Mouse (Mus musculus): ENCODE measurements around the gene Rpap3.

The Rpap3 gene

DNA sequence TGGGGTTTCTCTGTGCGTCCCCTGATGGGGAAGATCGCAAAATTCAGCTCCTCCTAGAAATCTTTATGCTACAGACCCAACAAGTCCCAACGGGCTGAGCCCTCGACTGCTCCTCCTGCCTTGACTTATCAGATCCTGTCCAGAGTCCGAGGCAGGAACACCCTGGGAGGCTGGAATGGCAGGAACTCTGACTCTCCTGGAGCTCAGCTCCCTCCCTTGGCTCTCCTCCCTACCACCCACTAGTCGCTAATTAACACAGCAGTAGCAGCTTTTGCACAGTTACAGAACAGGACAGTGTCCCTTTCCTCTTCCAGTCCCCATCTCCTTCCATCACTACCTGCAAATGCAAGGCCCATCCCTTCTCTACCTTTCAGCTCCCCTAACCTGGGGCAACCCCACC, 24.7 kb upstream of the Rpap3 start:
- DNase-seq (ENCODE audit: low read depth): no peak

DNA sequence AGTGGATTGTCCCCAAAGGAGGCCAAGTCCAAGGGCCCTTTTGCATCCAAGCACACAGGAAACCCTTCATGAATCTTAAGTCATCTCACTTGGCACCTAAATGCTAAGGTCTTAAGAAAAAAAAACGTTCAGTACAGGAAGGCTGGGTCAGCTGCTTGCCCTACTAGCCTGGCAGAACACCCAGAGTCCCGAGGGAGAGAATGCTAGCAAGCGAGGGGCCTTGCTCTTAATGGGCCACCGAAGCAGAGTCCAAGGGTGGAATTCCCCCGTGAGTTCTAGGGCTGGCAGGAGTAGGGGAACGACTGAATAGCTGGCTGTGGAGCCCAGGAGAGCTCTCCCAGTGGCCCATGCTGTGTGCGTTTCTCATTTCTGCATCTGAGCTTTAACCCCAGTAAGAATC, 23.2 kb upstream of the Rpap3 start:
- DNase-seq (ENCODE audit: low read depth): peak; percentile 16

DNA sequence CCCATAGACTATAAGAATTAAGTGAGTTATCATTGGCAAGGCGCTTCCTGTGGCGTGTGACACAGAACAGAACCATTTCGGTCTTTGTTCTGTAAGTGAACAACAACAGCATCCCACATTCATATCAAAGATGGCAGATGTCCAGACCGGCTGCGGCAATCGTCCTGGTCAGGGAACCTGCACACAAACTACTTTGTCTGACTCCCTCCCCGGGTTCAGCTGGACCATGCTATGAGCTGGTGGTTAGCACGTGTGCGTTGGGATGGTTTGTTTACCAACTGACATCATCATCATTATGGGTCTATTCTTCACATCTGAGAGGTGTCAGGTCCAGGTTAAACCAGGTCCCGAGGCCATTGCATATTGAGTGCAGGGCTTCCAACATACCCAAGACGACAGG, 22.8 kb upstream of the Rpap3 start:
- no peak for DNase-seq (ENCODE audit: low read depth)

DNA sequence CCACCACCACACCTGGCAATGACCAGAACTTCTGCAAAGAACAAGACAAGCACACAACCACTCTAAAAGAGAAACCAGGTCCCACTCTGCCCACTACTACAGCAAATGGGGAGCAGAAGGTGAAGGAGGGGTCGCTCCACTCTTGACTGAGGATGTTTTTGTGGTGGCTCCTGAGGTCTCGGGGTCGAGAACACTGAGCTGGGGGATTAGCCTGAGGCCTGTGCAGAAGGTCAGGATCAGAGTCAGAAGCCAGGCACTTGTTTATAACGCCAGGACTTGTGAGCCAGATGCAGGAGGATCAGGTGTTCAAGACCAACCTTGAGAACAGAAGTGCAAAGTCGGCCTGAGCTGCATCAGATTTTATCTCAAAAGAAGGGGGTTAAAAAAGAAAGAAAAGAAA, 21.9 kb upstream of the Rpap3 start:
- DNase-seq (ENCODE audit: low read depth): no peak

DNA sequence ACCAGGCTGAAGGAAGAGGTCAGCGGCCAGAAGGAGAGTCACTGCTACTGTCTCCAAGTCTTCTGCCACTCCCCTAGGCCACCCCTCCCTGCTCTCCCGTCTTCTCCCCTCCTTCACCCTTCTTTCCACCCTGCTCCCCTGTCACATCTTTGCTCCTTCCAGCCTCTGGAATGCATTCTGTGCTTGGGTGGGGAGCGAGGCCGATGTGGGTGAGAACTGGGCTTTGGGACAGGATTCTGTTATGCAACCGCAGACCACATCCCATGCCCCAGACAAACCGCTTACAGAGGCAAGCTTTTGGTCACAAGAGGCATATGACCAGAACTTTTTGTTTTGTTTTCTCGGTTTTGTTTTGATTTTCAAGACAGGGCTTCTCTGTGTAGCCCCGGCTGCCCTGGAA, 21.4 kb upstream of the Rpap3 start:
- DNase-seq (ENCODE audit: low read depth): peak; percentile 42

DNA sequence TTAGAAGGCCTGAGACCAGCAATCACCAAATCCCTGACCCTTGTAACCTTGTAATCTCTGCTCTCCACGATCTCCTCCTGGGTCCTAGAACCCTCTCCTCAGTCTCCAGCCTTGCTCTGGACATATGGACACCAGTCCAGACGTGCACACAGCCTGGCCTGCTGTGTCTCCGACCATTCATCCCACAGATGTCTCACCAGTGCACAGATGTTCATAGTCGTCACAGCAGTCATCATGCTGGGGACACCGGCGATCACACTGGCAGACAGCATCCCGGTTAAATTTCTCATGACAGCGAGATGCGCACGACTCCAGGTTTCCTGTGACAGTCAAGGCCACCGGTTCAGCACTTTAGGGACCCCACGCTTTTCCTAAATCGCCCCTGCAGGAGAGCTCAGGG, 20.7 kb upstream of the Rpap3 start:
- DNase-seq (ENCODE audit: low read depth): no peak

DNA sequence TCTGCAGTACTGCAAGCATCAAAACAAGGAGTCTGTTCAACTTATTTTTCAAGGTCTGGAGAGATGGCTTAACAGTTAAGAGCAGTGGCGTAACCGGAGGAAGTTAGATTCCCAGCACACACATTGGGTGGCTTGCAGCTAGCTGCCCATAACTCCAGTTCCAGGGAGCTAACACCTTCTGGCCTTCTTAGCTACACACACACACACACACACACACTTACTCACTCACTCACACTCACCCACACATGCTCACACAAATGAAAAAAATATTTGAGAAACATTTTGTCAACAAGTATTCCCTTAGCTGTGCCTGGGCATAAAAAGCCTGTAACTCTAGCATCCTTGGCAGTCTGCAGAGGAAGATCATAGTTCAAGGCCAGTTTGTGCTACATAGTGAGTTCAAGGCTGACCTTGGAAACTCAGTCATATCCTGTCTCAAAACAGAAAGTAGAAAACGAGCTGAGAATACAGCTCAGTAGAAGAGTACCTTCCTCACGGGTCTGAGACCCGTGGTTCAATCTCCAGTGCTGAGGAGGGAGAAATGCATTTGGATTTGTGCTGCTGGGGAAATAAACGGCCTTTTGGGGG, 19.7 kb upstream of the Rpap3 start:
- DNase-seq (ENCODE audit: low read depth): peak; percentile 45

DNA sequence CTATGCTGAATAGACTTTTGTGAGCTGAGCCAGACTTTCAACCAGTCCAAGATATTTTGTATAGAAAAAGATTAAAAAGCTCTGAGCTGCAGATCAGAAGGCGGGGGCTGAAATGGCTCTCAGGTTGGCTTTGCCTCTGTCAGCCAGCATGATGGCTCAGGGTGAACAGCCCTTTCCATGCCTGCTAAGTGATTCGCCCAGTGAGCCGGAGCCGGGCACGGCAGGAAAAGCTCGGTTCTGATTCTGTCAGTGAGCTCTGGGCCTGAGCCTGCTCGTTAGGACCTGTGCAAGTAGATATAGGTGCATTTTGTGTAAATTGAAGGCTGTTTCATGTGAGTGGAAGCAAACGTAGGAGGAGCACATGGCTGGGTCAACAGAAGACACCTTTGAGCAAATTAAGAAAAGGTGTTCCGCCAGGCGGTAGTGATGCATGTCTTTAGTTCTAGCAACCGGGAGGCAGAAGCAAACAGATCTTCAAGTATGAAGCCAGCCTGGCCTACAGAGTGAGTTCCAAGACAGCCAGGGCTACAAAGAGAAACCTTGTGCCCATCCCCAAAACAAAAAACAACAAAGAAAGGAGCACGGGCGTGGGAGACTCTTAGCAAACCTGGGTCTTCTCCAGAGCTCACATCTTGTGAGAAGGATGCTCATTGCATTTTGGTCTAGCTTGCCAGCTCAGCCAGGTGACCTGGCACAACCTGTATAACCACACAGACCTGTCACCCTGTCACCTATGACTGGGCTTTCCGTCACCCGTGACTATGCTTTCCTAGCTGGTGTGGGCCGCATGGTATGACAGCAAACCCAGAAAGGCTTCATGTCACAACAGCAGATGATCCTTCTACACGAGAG, 18.9 kb upstream of the Rpap3 start:
- no peak for DNase-seq (ENCODE audit: low read depth)

DNA sequence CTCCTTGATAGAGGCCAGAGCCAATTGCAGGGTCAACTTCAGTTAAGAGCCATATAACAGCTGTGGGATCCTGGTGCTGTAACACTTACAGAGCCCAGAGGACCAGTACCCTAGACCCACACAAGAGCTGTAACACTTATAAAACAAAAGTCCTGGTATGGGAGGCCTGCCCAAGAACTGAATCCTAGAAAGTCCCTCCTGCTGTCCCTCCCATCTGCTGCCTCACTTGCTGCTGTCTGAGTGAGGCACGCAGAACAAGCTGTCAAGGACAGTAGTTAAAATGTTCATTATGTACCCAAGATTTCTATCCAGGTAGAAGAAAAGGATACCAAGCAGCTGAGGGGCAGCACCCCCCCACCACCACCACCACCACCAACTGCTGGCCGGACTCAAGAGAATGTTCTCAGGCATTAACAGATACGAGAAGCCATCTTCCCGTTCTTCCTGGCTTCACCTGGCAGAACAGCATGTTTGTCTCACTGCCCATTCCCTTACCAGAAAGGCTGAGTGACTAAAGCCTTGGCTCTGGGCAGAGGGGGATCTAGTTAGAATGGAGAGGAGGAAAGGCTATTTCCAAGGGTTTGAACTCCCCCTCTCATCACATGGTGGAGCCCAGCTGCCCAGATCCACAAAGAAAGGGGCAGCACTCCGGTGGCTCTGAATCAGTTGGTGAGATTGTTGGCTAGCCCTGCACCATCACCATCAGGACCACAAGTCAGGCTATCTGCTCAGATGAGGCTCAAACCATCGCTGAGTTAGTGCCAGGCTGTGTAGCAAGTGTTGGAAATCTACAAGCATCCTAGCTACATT, 18.1 kb upstream of the Rpap3 start:
- DNase-seq (ENCODE audit: low read depth): no peak

DNA sequence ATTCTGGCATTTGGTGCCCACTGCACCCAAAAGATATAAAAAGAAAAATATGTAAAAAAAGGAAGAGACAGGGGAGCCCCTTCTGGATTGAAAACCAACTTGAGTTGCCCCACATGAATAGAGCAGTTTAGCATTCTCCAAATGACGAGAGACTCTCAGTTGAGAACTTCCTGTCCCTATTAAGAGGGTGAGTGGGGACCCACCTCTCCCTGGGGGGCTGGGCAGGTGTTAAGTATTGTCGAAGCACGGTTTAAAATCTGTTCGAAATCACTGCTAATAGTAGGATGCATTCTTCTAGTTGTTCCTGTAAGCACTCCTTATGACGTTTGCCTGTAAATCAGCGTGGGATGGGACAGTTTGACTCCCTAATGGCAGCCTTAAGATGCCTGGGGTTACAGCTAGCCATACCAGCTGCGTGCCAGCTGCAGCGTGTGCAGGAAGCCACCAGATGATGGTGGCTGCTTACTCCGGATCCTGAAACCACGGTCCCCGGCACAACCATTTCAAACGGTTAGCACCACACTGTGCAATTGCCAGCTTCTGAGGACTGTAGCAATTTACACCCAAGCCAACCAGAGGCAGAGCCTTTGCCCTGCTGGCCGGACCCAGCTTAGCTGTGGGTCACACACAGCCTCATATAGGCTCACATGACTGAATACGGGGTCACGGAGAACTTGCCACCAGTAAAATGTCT, 15.5 kb upstream of the Rpap3 start:
- DNase-seq (ENCODE audit: low read depth): no peak

DNA sequence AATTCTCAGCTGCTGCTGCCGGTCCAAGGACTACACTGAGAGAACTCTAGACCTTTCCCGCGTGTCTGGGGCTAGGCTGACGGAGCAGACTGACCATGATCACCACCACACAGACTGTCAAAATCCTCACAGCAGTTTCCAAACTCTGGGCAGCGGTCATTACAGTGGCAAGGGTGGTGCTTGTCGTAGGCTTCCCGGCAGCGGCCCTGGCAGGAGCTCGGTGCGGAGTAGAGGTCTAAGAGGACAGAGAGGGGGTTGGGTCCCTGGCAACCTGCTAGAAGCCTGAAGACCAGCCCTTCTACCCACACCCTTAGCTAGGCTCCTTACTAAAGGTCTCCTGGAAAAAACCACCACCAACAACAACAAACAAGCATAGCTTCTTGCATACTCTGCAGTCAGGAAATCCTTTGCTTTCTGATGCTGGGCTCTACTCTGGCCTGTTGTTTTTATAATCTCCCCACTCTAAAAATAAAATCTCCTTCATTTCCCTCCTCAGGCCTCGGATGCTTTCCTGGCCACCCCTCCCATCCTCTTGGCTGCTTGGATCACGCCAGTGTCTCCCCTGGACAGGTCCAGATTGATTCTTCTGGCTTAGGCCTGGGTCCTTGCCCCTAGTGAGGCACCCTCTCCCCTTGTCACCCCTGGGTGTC, 14.5 kb upstream of the Rpap3 start:
- no peak for DNase-seq (ENCODE audit: low read depth)

DNA sequence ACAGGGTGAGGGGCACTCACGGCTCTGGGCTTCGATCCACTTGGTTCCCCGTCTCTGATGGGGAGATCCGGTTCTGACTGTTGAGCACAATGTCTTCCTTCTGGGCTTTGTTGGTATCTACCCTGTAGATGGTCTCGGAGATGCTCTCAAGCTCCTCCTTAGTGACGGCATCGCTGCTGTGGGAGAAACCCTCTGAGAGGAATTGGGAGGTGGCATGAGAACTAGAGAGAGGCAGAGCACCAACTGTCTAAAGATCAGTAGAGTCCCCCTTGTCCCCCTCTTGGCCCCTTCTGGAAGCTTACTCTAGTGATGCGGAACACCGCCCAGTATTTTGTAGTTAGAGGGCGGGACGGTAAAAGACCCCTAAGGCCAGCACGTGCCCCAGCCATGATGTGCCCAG, 13.9 kb upstream of the Rpap3 start:
- DNase-seq (ENCODE audit: low read depth): no peak

DNA sequence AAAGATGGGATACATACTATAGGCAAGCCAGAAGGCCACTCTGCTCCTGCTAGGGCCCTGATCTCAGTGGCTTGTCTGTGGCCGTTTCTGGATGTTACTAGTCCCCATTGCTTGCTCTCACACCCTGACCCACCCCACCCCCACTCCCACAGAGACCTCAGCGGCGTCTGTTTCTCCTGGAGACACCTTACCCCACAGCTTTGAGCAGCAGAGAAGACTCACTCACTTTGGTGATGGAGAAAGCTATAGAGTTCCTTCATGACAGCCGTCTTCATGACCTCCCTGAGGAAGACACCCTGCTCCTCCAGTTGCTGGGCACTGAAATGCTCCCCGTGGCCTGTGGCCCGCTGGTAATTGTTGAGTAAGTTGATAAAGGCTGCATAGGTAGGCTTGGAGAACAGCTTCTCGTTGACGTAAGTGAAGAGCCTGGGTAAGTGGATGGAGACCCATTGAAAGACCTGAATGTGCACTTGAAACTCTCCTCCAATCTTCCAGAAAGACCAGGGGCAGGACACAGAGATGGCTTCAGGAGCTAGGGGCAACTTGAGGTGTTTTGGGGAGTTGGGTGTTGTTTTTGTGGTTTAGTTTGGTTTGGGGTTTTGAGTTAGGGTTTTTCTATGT, 13.0 kb upstream of the Rpap3 start:
- no peak for DNase-seq (ENCODE audit: low read depth)

DNA sequence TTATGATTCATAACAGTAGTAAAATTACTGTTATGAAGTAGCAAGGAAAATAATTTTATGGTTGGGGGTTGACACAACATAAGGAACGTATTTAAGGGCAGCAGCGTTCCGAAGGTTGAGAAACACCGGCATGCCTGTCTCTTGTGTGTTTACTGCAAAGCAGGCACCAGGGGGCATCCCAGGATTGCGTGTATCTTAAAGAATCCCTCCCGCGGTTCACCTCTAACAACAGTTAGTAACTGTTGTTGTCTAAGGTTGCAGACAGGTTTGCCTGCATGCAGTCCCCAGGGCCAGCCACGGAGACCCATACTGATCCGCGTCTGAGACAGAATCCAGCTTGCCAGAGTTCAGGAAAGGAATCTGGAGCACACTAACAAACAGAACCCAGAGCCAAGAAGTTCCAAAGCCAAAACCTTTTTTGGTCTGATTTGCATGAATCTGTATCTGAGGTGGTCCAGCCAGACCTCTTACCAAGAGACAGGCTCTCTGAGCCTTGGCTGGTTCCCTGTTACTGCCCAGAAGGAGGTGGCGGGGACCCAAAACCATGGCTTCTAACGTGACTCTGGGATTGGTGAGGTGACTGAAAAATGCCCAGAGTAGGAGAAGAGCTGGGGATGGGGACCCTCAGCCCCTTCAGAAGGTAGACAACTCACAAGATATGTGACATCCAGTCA, 12.4 kb upstream of the Rpap3 start:
- peak; percentile 77 for DNase-seq (ENCODE audit: low read depth)

DNA sequence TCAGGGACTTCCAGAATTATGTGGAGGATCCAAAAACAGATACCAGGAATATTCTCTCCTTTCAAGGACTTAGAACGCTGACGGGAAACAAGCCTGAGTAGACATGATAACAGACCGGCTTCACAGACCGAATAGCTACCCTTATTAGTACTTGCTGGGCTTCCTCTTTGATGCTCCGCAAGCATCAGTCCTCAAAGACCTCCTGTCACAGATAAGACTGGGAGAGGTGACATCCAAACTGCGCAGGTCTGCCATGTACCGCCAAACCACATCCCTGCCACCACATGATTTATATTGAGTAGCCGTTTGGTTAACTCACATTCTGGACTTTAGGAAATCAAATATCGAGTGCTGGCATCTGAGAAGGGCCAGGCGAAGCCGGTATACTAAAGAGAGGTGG, 11.2 kb upstream of the Rpap3 start:
- no peak for DNase-seq (ENCODE audit: low read depth)

DNA sequence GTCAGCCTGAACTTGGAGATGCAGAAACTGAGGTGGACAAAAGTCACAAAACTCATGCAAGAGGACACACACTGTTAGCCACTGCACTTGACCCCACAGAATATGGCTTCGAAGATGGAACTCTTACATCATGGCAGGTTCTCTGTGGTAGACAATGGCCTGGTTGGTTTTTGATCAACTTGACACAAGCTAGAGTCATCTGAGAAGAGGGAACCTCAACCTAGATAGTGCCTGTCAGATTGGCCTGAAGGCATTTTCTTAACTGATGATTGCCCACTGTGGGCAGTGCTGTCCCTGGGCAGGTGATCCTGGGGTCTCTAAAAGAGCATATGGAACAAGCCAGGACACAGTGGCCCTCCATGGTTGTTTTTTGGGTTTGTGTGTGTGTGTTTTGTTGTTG, 10.1 kb upstream of the Rpap3 start:
- DNase-seq (ENCODE audit: low read depth): no peak

DNA sequence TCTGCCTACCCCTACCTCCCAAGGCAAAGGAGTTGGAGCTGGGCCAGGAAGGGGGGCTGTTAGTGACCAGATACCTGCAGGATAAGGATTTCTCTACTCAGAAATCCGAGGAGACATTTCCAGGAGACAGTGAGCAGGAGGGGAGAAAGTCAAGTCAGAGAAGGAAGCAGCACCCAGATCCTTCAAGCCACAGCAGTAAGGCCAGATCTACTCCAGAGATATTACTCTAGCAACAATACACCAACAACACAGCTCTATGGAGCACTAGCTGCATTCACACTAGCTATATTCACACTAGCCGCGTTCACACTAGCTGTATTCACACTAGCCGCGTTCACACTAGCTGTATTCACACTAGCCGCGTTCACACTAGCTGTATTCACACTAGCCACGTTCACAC, 9.5 kb upstream of the Rpap3 start:
- DNase-seq (ENCODE audit: low read depth): no peak

DNA sequence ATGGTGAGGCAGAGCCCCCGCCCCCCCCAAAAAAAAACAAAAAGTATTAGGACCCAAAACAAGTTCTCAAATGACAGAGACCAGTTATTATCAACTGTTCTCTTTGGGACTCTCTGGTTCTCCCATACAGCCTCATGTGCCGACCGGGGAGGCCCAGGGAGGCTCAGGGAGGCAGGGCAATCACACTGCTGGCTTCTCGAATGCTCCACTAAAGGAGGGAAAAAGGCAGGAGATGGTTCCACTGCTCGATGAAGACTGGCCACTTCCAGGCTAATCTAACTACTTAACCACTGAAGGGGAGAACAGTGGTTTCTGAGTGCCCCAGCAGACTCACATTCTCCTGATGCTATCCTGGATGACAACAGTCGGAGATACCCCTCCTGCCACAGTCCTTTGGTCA, 6.9 kb upstream of the Rpap3 start:
- DNase-seq (ENCODE audit: low read depth): no peak

DNA sequence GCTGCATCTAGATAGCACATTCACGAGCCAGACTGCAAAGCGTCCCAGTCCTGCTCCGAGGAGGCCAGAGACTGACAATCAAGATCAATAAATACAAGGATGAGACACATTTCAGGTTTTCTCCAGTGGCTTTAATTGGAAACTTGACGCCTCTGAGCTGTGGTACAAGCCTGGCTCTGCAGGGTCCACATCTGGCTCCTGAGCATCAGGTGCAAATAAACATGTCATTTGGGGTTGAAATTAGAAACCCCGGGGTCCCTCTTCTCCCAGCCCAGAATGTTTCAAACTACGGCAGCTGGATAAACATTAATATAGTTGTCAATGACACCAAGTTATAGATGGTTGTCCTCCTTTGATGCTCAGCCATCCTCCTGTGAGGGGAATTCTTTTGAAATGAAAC, 5.3 kb upstream of the Rpap3 start:
- DNase-seq (ENCODE audit: low read depth): no peak

DNA sequence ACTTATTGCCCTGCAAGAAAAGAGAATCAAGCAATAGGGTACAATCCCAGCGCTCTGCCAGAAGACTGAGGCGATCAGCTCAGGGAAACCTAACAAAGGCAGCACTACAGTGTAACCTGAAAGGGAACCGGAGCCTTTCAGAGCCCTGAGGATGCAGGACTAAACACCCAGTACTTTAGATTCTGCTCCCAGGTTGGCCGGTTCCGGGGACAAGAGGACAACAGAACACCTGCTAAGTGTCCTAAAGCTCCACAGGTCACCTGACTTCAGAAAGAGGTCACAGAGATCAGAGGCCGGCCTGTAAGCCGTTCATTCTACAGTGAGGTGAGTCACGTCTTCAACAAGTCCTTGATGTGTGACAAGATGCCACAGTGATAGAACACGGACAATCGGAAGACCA, 9.0 kb downstream of the Rpap3 start:
- DNase-seq (ENCODE audit: low read depth): no peak

DNA sequence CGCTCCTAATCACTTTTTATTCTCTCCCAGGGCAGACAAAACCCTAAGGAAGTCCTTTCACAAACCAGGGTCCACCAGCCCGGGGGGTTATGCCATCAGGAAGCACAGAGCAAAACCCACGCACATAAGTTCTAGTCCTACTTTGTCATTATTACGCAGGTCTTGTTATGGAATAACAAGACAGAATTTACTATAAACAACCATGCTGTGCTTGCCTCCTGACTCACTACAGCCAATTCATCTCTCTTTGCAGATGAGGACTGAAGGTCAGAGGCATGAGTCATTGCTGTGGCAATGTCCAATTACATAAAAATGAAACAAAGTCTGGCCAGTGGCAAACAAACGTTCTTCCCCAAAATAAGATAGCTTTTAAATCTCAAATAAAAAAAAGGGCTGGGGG, 12.2 kb downstream of the Rpap3 start:
- peak; percentile 84 for DNase-seq (ENCODE audit: low read depth)

Measured in NIH3T3 (cell line).